Mouse (Mus musculus) embryonic facial prominence, embryonic 12.5 days (tissue): ENCODE data around the gene 6030468B19Rik. TPM values are rescaled to one million over a fixed set of nuclear protein-coding genes. Genes with fewer than 3 reads are reported as not detected.
A peak's percentile ranks its signal among the peaks of the same experiment; 100 is the strongest.
"Not testable (repeated sequence)": the region's sequence is repeated elsewhere in the genome, so short reads cannot be mapped to it uniquely, and the experiment has no call there.

Experiments used
- ATAC-seq: fragments of 200-750 bp; cut with Nextera tagmentation; 2 replicates; pipeline ENCODE4 v1.8.0; 2017; ENCODE audit not compliant: insufficient number of reproducible peaks, insufficient read depth, low FRiP score, low TSS enrichment
- H3K27ac ChIP-seq: fragments of 300-500 bp; sonication (generic); 2 replicates; pipeline ENCODE4 v1.5.1; 2016; ENCODE audit warnings: mild to moderate bottlenecking
- H3K27me3 ChIP-seq: fragments of 300-500 bp; sonication (generic); 2 replicates; pipeline ENCODE4 v1.6.1; 2016; ENCODE audit warnings: mild to moderate bottlenecking, moderate library complexity
- H3K36me3 ChIP-seq: fragments of 300-500 bp; sonication (generic); 2 replicates; pipeline ENCODE4 v1.6.1; 2016; ENCODE audit warnings: mild to moderate bottlenecking
- H3K4me1 ChIP-seq: fragments of 300-500 bp; sonication (generic); 2 replicates; pipeline ENCODE4 v1.6.1; 2016
- H3K4me2 ChIP-seq: fragments of 300-500 bp; sonication (generic); replicated peaks from 2 replicates; pipeline ENCODE4 v1.6.1; 2016; ENCODE audit warnings: mild to moderate bottlenecking, moderate library complexity
- H3K4me3 ChIP-seq: fragments of 300-500 bp; sonication (generic); 2 replicates; pipeline ENCODE4 v1.5.1; 2016; ENCODE audit warnings: mild to moderate bottlenecking
- H3K9ac ChIP-seq: fragments of 300-500 bp; sonication (generic); 2 replicates; pipeline ENCODE4 v1.6.1; 2016; ENCODE audit warnings: mild to moderate bottlenecking, moderate library complexity
- H3K9me3 ChIP-seq: fragments of 300-500 bp; sonication (generic); 2 replicates; pipeline ENCODE4 v1.6.1; 2016; ENCODE audit warnings: mild to moderate bottlenecking, moderate library complexity
- WGBS: fragments of 180-500 bp; shearing (Covaris S2); methylation state at CpG from one replicate; pipeline ENCODE4 v1.1.7; 2016; 5-methylcytosine and 5-hydroxymethylcytosine counted together
- polyA plus RNA-seq: library from polyadenylated mRNA; unstranded; fragments of >200 nt; fragmentation: Nextera tagmentation; extraction: Ambion mirVana; gene quantifications from 2 replicates; pipeline ENCODE4 v1.2.1, GENCODE M21; 2016

6030468B19Rik gene
- polyA plus RNA-seq, 1 experiment from 2014 or later = 0.26 TPM

DNA sequence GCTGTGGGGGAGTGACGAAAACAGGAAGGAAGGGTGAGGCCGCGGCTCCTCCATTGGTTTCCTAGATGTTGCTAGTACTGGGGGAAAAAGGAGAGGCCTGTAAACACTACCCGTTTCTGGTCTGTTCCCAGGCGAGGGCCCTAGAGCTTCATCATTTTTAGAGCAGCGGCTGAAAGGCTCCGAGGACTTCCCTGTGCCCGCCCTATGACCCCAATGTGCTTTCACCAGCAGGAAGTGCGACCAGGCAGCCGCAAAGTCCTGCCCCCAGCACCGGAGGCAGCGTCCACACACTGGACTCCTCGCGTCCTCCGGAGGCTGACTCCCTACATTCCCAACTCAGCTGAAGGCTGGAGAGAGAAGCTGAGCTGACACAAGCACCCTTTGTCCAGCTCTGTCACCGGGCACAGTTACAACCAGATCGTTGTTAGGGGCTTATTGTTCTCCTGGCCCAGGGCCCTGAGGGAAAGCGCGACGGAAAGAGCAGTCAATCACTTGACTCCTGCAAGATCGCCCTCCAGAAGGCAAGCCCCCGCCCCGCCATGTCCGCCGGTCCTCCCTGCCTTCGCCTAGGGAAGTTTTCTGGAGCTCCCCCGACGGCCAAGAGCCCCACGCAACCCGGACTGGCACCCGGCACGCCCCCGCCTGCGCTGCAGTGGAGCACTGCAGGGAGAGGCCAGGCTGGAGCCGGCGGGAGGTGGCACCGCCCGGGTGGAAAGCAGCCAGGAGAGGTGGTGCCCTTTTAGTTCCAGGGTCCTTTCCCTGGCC is 17.8 kb upstream of the 6030468B19Rik start:
- Histone ChIP-seq H3K9ac (peak overlapping the region; percentile 54), H3K27ac (peak overlapping the region; percentile 64), H3K9me3 (no peaks in the 10 kb centered on the region), H3K27me3 (peaks cover 28% of the 10 kb centered on the region), H3K4me3 (peak overlapping the region; percentile 44), H3K4me2 (peak overlapping the region; percentile 84), H3K4me1 (peaks cover 41% of the 10 kb centered on the region), H3K36me3 (0 out of 2 replicates have a peak, but pooled peaks cover 4% of the 10 kb centered on the region)
- no peak for ATAC-seq
- 3% methylated on average over 38 of the region's 38 CpGs for whole genome bisulfite sequencing

DNA sequence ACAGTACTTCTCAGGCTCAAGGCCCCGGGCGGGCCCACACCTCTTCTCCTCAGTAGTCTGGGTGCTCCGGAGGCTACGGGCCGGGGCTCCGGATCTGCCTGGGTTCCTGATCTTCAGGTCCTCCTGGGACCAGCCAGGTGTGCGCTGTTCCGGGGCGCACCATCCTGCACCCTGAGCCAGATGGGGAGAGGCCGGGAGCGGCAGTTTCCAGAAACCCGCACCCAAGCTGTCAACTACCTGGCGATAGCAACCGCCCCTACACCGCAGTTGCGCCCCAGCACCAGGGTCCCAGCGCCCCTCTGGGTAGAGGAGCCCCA is 17.3 kb upstream of the 6030468B19Rik start:
- Histone ChIP-seq H3K27me3 (peaks cover 28% of the 10 kb centered on the region), H3K4me2 (peak overlapping the region; percentile 84), H3K9me3 (no peaks in the 10 kb centered on the region), H3K36me3 (0 out of 2 replicates have a peak, but pooled peaks cover 4% of the 10 kb centered on the region), H3K9ac (peak overlapping the region; percentile 54), H3K4me3 (peak overlapping the region; percentile 44), H3K27ac (peak overlapping the region; percentile 64), H3K4me1 (peaks cover 41% of the 10 kb centered on the region)
- no peak for ATAC-seq
- under 1% methylated on average over 17 of the region's 17 CpGs for WGBS

DNA sequence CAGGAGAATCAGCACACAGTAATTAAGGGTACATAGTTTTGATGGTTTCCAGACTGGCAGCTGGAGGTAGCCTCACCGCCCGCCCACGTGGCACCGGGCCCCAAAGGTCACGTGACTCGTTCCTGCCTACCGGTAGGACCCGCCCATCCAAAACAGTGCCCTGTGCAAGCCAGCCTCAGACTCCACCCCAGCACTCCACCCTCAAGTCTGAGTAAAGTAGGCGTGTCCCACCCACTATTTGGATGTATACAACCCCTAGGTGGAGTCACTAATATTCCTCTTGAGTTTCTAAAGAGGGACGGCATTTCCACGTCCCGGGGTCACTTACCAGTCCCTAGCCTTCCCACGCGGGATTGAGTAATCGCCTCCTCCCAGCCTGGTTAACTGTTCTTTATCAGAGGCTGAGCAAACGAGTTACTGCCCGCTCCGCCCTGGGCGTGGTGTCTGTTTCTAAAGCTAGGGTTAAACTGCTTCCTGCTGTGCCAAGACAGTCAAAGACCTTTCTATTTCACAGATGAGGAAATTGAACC is 16.8 kb upstream of the 6030468B19Rik start:
- peak overlapping the region; percentile 54; the same call in 1 of the 2 replicates for H3K9ac ChIP-seq
- H3K4me1 ChIP-seq = peaks cover 41% of the 10 kb centered on the region

DNA sequence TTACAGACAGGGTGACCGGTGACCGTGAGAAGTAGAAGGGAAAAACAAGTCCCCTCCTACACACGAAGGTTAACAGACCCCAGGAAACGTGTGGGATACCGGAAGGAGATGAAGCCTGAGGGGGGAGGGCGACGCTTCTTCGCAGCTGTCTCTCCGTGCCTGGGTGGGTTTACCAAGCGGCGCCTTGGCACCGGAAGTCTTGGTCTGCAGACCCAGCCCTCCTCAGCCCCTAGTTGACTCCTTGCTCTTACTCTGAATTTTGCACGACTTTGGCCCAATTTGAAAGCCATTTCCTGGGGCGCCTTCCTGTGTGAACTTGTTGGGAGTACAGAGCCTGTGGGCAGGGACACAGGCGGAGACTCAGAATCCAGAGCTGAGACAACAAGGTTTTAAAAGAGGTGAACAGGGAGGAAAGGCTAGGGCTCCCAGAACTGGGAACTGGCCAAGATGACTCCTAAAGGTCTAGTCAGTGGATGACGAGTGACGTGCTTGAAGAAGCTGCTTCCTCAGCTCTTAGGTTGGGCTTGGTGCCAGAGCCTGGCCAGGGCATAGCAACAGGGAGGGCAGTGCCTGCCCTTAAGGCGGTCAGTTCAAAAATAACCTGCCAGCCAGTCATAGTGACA is 16.1 kb upstream of the 6030468B19Rik start:
- Histone ChIP-seq H3K4me2 (peak overlapping the region; percentile 84), H3K36me3 (0 out of 2 replicates have a peak, but pooled peaks cover 4% of the 10 kb centered on the region), H3K9ac (no peak overlapping the region), H3K4me3 (0 out of 2 replicates have a peak overlapping the region, but pooled peaks have one; percentile 44), H3K9me3 (no peaks in the 10 kb centered on the region), H3K27ac (peak overlapping the region; percentile 48), H3K4me1 (peaks cover 41% of the 10 kb centered on the region), H3K27me3 (peaks cover 28% of the 10 kb centered on the region)
- ATAC-seq = no peak
- 18% methylated on average over 18 of the region's 18 CpGs for WGBS

More for the DNA sequence above, 16.8 kb upstream of the 6030468B19Rik start:
- Histone ChIP-seq H3K9me3 (no peaks in the 10 kb centered on the region), H3K36me3 (0 out of 2 replicates have a peak, but pooled peaks cover 4% of the 10 kb centered on the region), H3K4me2 (peak overlapping the region; percentile 84), H3K27ac (peak overlapping the region; percentile 48; the same call in 1 of the 2 replicates), H3K27me3 (peaks cover 28% of the 10 kb centered on the region), H3K4me3 (peak overlapping the region; percentile 44)
- 2% methylated on average over 19 of the region's 19 CpGs for WGBS
- ATAC-seq = peak; percentile 74

DNA sequence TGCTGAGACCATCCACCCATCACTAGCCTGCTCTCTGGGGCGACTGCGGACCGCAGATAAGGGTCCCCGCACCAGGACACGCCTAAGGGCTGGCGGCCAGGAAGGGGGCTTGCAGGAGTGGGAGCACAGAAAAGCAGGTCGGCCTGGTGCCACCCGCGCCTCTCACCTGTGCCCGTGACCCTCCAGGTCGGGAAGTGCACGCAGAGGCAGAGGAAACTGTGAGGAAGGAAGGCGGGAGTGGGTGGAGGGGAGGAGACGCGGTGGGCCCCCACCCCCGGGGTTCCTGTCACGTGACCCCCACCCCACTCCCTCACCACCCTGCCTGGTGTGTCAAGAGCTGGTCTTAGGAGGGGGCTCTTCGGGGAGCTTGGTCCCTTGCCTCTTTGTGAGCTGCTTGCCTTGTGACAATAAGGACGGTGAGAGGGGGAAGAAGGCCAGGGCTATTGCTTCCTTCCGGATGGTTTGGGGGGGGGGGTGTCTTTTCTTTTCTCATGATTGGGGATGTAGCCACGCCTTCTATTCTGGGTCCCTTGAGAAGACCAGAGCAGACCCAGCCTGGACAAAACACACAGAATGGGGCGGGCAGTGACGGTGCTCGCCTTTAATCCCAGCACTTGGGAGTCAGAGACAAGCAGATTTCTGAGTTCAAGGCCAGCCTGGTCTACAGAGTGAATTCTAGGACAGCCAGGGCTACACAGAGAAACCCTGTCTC is 15.3 kb upstream of the 6030468B19Rik start, which contains the start of the genes Tmc8 and Tmc6:
TSS of gene Tmc8 (plus strand) at position 84 of the 712 bp plus-strand sequence.
TSS of gene Tmc6 (minus strand) at position 206 of the 712 bp plus-strand sequence.
- WGBS = 40% methylated on average over 24 of the region's 24 CpGs
- peak within 1 kb of the TSS; percentile 84 for H3K4me2 ChIP-seq
- peak within 1 kb of the TSS; percentile 44 for H3K4me3 ChIP-seq
- peak within 1 kb of the TSS; percentile 58 for H3K27ac ChIP-seq
- H3K9me3 ChIP-seq = no peaks in the 10 kb centered on the region
- ATAC-seq = no peak
- H3K36me3 ChIP-seq = 0 out of 2 replicates have a peak, but pooled peaks cover 4% of the 10 kb centered on the region
- H3K9ac ChIP-seq = peak within 1 kb of the TSS; percentile 29; the same call in 1 of the 2 replicates
- peaks cover 28% of the 10 kb centered on the region for H3K27me3 ChIP-seq
- H3K4me1 ChIP-seq = peaks cover 41% of the 10 kb centered on the region

DNA sequence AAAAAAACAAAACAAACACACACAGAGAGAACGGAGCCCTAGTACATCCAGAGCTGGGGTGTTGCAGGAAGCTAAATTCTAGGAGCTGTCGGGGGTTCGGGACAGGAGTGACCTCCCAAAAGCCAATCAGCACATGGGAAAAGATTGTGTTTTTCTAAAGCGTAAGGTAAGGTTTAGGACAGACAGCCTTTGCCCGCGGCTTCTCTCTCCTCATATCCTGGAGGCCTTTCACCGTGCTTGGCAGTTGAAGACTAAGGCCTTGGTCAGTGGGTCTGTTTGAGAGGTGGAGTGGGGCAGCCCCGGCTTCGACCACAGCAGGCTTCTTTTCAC is 14.8 kb upstream of the 6030468B19Rik start:
- H3K4me2 ChIP-seq = peak overlapping the region; percentile 55
- no peaks in the 10 kb centered on the region for H3K9me3 ChIP-seq
- peak overlapping the region; percentile 58; the same call in 1 of the 2 replicates for H3K27ac ChIP-seq
- H3K4me1 ChIP-seq = peaks cover 41% of the 10 kb centered on the region
- 45% methylated on average over 9 of the region's 9 CpGs for WGBS
- no peak for ATAC-seq
- peaks cover 28% of the 10 kb centered on the region for H3K27me3 ChIP-seq
- H3K4me3 ChIP-seq = peak overlapping the region; percentile 30
- no peaks in the 10 kb centered on the region for H3K36me3 ChIP-seq
- H3K9ac ChIP-seq = peak overlapping the region; percentile 29; the same call in 1 of the 2 replicates

DNA sequence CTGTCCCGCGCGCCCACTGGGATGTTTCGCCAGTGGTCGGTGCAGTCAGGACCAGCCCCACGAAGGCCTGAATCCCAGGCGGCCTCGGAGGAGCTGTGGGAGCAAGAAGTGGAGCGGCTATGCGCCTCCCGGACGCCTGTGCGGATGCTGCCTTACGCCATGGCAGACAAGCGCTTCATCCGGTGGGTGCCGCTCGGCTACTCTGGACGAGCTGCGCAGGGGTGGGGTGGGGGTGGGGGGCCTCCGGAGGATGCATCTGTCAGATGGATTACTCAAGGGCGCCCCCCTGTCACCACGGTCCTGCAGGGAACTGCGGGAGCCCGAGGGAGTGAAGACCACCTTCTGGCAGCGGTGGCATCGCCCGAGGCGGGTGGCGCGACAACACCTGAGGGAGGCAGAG is 14.4 kb upstream of the 6030468B19Rik start:
- H3K4me3 ChIP-seq = peak overlapping the region; percentile 30
- H3K9me3 ChIP-seq = no peaks in the 10 kb centered on the region
- no peaks in the 10 kb centered on the region for H3K36me3 ChIP-seq
- 4% methylated on average over 31 of the region's 31 CpGs for WGBS
- H3K4me1 ChIP-seq = peaks cover 41% of the 10 kb centered on the region
- peak overlapping the region; percentile 29 for H3K9ac ChIP-seq
- ATAC-seq = no peak
- H3K27ac ChIP-seq = peak overlapping the region; percentile 58; the same call in 1 of the 2 replicates
- peaks cover 28% of the 10 kb centered on the region for H3K27me3 ChIP-seq
- peak overlapping the region; percentile 55 for H3K4me2 ChIP-seq

DNA sequence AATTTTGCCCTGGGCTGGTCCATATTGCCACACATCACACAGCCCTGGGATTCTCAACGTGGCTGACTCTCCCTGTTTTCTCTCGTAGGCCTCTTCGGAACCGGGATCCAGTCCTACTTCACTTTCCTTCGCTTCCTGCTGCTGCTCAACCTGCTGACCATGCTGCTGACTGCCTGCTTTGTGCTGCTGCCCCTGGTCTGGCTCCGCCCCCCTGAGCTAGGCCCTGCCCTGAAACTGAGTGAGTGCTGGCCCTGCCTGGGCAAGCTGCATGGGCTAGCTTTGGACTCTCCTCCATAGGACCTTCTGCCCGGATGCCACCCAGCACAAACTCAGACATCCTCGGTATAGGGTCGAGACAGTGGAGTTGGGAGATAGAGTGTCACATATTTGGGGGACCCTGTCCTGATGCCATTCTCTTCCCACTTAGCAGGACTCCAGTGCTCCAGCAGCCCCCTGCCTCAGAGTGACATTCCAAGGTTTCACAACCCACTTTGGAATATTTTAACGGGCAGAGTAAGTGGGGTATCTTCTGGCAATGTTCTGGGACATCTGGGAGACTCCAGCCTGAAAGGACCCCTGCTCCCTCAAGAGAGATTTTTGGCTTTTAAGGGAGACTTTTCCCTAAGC is 13.7 kb upstream of the 6030468B19Rik start:
- H3K9ac ChIP-seq = no peak overlapping the region; the same call in 1 of the 2 replicates
- H3K27me3 ChIP-seq = peaks cover 28% of the 10 kb centered on the region

DNA sequence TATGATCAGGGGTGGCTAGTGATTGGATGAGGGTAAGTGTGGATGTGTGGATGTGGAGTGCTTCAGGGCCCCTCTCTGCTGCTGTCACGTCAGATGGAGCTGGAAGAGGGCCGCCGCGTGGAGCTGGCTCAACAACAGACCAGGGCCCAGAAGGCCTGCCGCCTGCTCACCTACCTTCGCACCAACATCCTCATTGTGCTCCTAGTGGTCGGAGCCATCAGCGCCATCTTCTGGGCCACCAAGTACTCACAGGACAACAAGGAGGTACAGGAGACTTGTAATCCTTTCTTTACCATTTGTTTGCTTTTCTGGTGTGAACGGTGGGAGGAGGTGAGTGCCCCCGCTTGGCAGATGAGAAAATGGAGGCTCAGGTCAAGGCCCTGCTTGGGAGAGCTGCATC is 11.2 kb upstream of the 6030468B19Rik start:
- no peak overlapping the region for H3K27ac ChIP-seq
- no peak for ATAC-seq
- peaks cover 39% of the 10 kb centered on the region for H3K27me3 ChIP-seq
- H3K9ac ChIP-seq = no peak overlapping the region
- H3K4me2 ChIP-seq = no peak overlapping the region
- H3K36me3 ChIP-seq = no peaks in the 10 kb centered on the region
- no peaks in the 10 kb centered on the region for H3K9me3 ChIP-seq
- 12% methylated on average over 10 of the region's 10 CpGs for WGBS
- no peak overlapping the region for H3K4me3 ChIP-seq
- peaks cover 27% of the 10 kb centered on the region for H3K4me1 ChIP-seq

More for the DNA sequence above, 13.7 kb upstream of the 6030468B19Rik start:
- peak overlapping the region; percentile 30 for H3K4me3 ChIP-seq
- no peaks in the 10 kb centered on the region for H3K9me3 ChIP-seq
- WGBS = 28% methylated on average over 10 of the region's 10 CpGs
- no peak for ATAC-seq
- no peaks in the 10 kb centered on the region for H3K36me3 ChIP-seq
- H3K4me1 ChIP-seq = peaks cover 37% of the 10 kb centered on the region
- peak overlapping the region; percentile 55 for H3K4me2 ChIP-seq
- H3K27ac ChIP-seq = no peak overlapping the region

DNA sequence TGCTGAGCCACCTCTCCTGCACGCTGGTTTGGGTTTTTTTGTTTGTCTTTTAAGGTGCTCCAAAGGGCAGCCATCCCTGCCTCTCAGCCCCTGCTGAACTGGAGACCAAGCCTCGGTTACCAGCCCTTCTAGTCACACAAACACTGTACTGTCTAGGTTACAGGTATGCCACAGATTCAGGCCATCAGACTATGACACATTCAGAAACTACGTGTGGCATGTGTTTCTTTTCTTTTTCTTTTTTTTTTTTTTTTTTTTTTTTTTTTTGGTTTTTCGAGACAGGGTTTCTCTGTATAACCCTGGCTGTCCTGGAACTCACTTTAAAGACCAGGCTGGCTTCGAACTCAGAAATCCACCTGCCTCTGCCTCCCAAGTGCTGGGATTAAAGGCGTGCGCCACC is 9.0 kb upstream of the 6030468B19Rik start:
- peaks cover 22% of the 10 kb centered on the region for H3K27me3 ChIP-seq
- H3K27ac ChIP-seq, ATAC-seq, H3K36me3 ChIP-seq, H3K9me3 ChIP-seq, H3K4me3 ChIP-seq, H3K4me2 ChIP-seq, H3K9ac ChIP-seq: not testable (repeated sequence)
- H3K4me1 ChIP-seq = peaks cover 18% of the 10 kb centered on the region
- 82% methylated on average over 7 of the region's 7 CpGs for WGBS

DNA sequence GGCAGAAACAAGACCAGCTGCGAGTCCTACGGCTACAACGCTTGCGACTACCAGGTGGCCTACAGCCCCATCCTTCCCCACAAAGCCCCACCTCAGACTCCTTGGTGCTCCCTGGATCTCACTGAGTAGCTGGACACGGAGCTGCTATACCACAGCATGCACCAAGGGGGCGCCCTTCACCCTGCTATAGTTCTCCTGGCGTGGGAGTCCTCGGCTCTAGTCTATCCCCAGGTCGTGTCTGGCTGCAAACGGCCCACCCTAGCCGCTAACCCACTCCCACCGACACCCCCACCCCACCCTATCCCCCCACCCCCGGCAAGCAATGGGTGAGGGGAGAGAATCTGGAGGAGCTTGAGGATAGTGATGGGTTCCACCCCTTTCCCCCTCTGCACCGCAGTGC is 7.2 kb upstream of the 6030468B19Rik start:
- WGBS = 4% methylated on average over 14 of the region's 14 CpGs
- peak overlapping the region; percentile 35 for H3K4me2 ChIP-seq
- H3K27ac ChIP-seq = no peak overlapping the region
- peaks cover 16% of the 10 kb centered on the region for H3K27me3 ChIP-seq
- H3K9me3 ChIP-seq = no peaks in the 10 kb centered on the region
- H3K4me3 ChIP-seq = no peak overlapping the region
- no peak overlapping the region for H3K9ac ChIP-seq
- no peak for ATAC-seq
- peaks cover 15% of the 10 kb centered on the region for H3K4me1 ChIP-seq
- no peaks in the 10 kb centered on the region for H3K36me3 ChIP-seq
